Mouse (Mus musculus): ENCODE data around the gene Atp8a1. TPM values are rescaled to one million over a fixed set of nuclear protein-coding genes. Genes with fewer than 3 reads are reported as not detected.

Atp8a1 gene
- 10 to 100 TPM; 15.8 to 25.7 TPM for total RNA-seq (2021)
- long read RNA-seq, experiment 1, full-length matches to known transcripts = 6 of 9 reads
- long read RNA-seq, experiment 1, partial matches to known transcripts = 0 of 9 reads
- long read RNA-seq, experiment 1, other reads (novel, unspliced or antisense) = 3 of 9 reads
- long read RNA-seq, experiment 2, partial matches to known transcripts = 0 of 5 reads
- long read RNA-seq, experiment 2, other reads (novel, unspliced or antisense) = 3 of 5 reads

DNA sequence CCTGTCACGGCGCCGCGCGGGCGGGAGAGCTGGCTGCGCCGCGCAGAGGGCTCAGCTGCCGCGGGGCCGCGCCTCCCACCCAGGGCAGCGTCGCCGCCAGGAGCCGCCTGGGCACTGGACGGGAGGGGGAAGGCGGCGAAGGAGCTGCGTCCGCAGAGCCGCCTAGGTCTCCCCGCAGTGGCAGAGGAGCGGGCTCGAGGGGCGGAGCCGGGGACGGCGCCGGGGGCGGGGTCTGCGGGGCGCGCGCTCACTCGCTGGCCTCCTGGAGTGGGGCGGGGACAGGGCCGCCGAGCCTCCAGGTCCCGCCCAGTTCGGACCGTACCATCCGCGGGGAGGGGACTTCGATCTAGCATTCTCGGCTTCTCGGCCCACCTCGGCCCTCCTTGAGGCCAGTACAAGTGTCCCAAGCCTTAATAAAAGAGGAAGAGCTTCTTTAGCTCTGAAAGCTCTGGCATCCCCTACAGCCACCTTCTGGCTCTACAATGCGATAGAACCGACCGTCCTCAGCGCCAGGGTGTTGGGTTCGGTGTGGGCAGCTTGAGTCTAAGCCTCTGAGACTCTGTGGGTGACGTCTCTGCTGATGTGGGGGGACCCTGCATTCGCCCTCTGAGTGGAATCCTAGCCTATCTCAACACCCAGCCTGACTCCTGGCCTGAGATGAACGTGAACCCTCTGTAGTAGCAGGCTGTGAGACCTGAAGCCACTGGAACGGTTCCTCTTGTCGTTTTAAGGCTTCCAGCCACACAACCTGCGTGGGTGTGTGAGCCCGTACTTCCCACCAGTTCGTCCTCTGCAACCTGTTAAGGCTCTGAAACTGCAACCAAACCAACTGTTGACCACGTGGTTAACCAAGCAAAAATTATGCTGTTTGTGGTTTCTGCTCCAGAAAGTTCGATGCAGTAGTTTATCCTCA, at the start of gene Atp8a1:
Gene Atp8a1 (minus strand): TSS at position 182 of the 913 bp plus-strand sequence.
- peak; percentile 99 to 100 for DNase-seq

GRCm38 (mm10) chr5:67884422-67885210, 37.4 kb upstream of the Atp8a1 start:
- no peak for DNase-seq

- DNase-seq = no peak
Observed at GRCm38 (mm10) chr5:67883564-67884171, 36.4 kb upstream of the Atp8a1 start.

DNA sequence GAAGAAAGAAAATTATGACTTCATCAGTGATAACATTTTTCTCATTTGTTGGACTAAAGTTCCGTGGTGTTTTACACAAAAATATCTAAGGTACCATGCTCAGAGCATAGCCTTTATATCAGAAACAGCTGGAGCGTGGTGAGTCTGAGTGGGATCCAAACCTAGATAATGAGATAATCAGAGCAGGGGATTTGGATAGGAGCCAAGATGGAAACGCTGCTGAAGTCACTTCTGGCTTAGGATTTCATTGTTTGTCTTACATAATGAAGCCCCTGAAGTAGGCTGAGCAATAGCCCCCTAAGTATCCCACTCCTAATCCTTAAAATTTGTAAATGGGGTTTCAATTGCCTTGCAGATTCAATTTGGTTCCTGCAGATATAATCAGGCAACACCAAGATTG, 24.2 kb upstream of the Atp8a1 start:
- DNase-seq = no peak

DNA sequence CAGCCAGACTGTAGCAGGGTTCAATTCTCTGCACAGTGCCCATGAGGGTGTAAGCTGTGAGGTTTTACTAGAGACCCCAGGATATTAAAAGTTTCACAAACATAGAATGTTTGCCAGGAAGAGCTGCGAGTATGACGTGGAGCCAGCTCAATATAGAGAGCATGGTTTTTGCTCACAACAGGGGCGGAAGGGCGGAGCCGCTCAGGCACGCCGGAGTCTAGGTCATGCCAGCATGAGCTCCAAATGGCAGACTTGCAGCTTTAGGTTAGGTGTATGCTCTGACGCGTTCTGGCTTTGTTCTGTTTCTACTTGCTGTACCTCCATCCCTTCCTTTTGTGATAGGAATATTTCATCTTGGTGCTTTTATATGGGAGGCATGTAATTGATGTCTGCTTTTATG, 19.0 kb upstream of the Atp8a1 start:
- DNase-seq = no peak

DNA sequence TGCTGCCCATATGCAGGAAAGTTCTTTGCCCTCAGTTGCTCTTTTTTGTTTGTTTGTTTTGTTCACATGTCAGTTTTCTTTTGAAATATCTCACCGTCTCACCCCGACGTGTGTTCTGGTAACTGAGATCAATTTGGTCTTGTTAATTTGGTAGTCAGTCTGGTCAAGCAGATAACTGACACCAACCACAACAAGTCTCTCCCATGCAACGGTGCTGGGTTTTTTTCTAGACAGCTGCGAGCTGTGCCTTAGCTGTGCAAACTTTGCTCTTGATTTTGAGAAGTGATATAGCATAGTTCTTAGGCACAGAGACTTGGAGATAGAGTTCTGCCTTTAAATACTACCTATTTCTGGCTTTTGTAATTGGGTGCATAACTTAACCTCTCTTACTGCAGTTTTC, 18.4 kb upstream of the Atp8a1 start:
- DNase-seq = no peak

- no peak for DNase-seq
Observed at GRCm38 (mm10) chr5:67864508-67865060, 17.4 kb upstream of the Atp8a1 start.

GRCm38 (mm10) chr5:67863950-67864391, 16.7 kb upstream of the Atp8a1 start:
- DNase-seq = peak in 1 of 2 experiments; percentile 14

GRCm38 (mm10) chr5:67854963-67855606, 7.9 kb upstream of the Atp8a1 start:
- DNase-seq = no peak

GRCm38 (mm10) chr5:67852860-67853259, 5.6 kb upstream of the Atp8a1 start:
- DNase-seq = no peak

- no peak for DNase-seq
Observed at GRCm38 (mm10) chr5:67849411-67849810, 2.2 kb upstream of the Atp8a1 start.

DNA sequence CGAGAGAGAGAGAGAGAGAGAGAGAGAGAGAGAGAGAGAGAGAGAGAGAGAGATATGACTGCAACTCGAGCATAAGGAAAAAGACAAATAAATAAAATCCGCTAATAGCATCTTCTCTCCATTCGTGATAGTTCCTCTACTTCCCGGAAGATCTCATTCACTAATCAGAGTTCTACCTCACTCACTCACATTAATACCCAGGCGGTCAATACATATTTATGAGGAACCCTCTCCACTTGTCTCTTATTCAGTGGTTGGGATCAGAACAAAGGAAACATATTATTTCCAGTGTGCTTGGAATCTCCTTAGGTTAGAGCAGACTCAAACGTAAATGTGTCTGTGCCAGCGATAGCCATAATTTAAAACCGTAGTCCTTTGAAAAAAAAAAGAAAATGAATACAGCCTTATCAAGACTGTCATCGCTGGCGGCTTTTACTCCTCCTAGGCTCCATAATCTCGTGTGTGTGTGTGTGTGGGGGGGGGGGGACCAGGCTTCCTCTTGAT, 1.3 kb upstream of the Atp8a1 start:
- no peak for DNase-seq

GRCm38 (mm10) chr5:67846361-67847224, 641 bp downstream of the Atp8a1 start:
- peak; percentile 62 to 68 for DNase-seq

DNA sequence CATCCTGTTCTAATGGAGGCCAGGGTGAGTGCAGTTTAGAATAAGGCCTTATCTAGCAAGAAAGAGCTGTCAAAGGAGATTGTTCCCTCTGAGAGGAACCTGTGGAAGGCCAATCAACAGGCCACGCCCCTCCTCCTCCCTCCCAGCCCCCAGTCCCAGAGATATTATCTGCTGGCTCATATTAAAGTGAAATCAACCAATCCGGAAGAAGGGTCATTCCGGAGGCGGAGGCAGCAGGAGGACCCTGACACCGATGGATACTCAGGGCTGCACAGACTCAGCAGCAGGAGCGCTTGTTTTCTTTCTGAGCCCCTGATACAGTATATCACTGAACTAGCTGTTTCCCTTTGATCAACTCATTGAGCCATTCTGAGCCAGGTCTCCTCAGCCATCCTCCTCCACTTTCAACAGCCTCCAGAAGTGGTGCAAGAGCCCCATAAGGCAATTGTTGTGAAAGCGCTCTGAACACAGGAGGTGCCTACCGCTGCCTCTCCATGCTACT, 2.0 kb downstream of the Atp8a1 start:
- DNase-seq = no peak

- DNase-seq = peak in 1 of 2 experiments; percentile 7
Observed at GRCm38 (mm10) chr5:67844070-67844469, 3.2 kb downstream of the Atp8a1 start.

GRCm38 (mm10) chr5:67842306-67842705, 4.9 kb downstream of the Atp8a1 start:
- no peak for DNase-seq

GRCm38 (mm10) chr5:67833841-67834240, 13.4 kb downstream of the Atp8a1 start:
- DNase-seq = no peak

DNA sequence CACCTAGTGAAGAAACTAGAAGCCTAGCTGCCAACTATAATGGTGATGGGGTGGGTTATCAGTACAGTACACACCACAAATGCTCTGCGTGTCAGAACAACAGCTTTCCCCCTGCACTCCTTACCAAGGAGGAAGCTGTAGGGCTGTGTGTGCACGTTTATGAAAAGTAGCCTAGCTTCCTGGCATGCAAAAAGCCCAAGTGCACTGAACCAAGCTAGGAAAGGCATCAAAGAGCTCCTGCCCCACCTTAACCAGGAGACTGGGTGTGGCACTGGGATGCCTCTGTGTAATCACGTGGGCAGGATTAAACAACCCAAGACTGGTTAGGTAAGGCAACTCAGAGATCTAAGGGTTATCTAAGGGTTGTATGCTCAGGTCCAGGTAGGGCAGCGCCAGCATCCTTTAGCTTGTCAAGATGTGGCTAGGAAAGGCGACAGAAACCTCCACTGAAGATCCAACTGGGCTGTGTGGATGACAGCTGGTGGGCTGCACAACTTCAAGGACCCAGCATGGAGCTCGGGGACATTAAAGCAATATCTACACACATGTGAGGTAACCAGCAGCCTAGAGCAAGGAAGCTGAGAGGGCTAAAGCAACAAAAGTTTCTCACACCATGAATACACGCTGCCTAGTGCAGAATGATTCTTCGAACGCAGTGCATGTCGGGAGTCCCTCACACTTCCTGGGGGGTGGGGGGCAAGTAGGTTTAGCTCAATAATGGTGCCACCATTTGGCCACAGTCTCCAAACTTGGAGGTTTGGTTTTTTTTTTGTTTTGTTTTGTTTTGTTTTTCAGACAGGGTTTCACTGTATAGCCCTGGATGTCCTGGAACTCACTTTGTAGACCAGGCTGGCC, 15.7 kb downstream of the Atp8a1 start:
- DNase-seq = no peak

DNA sequence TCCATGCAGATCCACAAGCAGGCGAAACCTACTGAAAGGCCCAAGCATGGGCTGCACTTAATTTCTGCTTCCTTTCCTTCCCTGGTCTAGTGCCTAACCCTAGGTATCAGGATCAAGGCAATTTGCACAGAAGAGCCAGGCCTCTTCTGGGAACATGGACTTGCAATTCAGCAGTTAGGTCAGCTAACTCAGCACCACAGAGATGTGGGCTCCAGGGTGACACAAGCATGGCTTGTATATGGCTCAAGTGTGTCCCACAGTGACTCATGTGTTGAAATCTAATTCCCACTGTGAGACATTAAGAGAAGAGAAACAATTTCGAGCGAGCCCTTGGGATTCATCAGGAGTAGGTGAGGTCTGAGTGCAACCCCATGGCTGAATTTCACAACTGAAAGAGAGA, 18.9 kb downstream of the Atp8a1 start:
- DNase-seq = no peak

All from adrenal gland, postnatal 36 days (tissue).